In genomic region chr1:182500843-182501242, GRCm38 (mm10) we compare ENCODE assay signal across 14 mouse cellular contexts. TPM values are rescaled to one million over a fixed set of nuclear protein-coding genes. Genes with fewer than 3 reads are reported as not detected.
A peak's percentile ranks its signal among the peaks of the same experiment; 100 is the strongest.
DNase-seq lines count a peak whose midpoint lies in the region; ATAC-seq and TF ChIP-seq lines count a peak whose summit lies in the region.
"Had no signal": no experiment of that assay in that cellular context is flagged by ENCODE, and none has a peak within 500 bp of the region (broad histone marks: within the 10 kb centered on the region; RNA-seq: fewer than 3 reads in every experiment).

No protein-coding gene starts in this region.

- H3K4me1 ChIP-seq in heart, embryonic 13.5 days: peaks cover 94% of the 10 kb centered on the region

- no peak overlapping the region for H3K4me3 ChIP-seq in heart, embryonic 13.5 days
- H3K4me3 ChIP-seq in left cerebral cortex, adult 2 months: no peak overlapping the region
- H3K4me3 ChIP-seq: embryonic facial prominence, embryonic 12.5 days; forebrain, embryonic 15.5 days had no signal

- no peak overlapping the region for H3K9ac ChIP-seq in heart, embryonic 13.5 days
- H3K9ac ChIP-seq: embryonic facial prominence, embryonic 12.5 days; forebrain, embryonic 15.5 days had no signal

- WGBS in heart, embryonic 13.5 days: 81% methylated on average over 4 of the region's 4 CpGs

- no peaks in the 10 kb centered on the region for H3K9me3 ChIP-seq in heart, embryonic 13.5 days
- H3K9me3 ChIP-seq: embryonic facial prominence, embryonic 12.5 days; forebrain, embryonic 15.5 days had no signal

- H3K4me2 ChIP-seq in heart, embryonic 13.5 days: no peak overlapping the region
- H3K4me2 ChIP-seq: embryonic facial prominence, embryonic 12.5 days; forebrain, embryonic 15.5 days had no signal

- H3K27ac ChIP-seq in heart, embryonic 13.5 days (replicated peaks): peak overlapping the region; percentile 89
- H3K27ac ChIP-seq in left cerebral cortex, adult 2 months: peak overlapping the region; percentile 61
- H3K27ac ChIP-seq: embryonic facial prominence, embryonic 12.5 days; forebrain, embryonic 15.5 days had no signal

- no peak for DNase-seq in heart, postnatal 36 days
- no peak for DNase-seq in left cerebral cortex, adult 2 months (ENCODE audit: extremely low spot score in 1 of 2, low spot score in 2 of 2)
- DNase-seq in left cerebral cortex, adult 18-20 months (ENCODE audit: low spot score in 2 of 2): no peak
- DNase-seq in 416B (ENCODE audit: low read depth) (peak; percentile 9), R1 (ENCODE audit: low read depth, low spot score) (peak; percentile 64)
- DNase-seq in gastrocnemius, postnatal 10 days: no peak
- DNase-seq in frontal cortex, postnatal 25 days (ENCODE audit: low spot score in 2 of 2): no peak
- DNase-seq: cerebellum, adult 9-11 months; heart, postnatal 14 days; kidney, postnatal 10 days; thymus, postnatal 14 days had no signal

- intact Hi-C loops in heart, postnatal 36 days (cut with DNase I): no loop called here
- intact Hi-C loops in left cerebral cortex, adult 2 months (cut with DNase I): no loop called here

- H3K27me3 ChIP-seq in heart, embryonic 13.5 days (replicated peaks): no peaks in the 10 kb centered on the region
- H3K27me3 ChIP-seq: embryonic facial prominence, embryonic 12.5 days; forebrain, embryonic 15.5 days had no signal

- H3K36me3 ChIP-seq in heart, embryonic 13.5 days: peaks cover 30% of the 10 kb centered on the region
- H3K36me3 ChIP-seq: forebrain, embryonic 15.5 days had no signal

- ATAC-seq in heart, embryonic 13.5 days (ENCODE audit: extremely low read depth, insufficient number of reproducible peaks, low FRiP score, low TSS enrichment): no peak
- ATAC-seq: forebrain, embryonic 15.5 days had no signal

- no peak for TF ChIP-seq CTCF in left cerebral cortex, adult 2 months (IDR thresholded peaks at IDR 0.05)

RNA-seq across cellular contexts. Expression of gene Capn2, which starts 16.6 kb away (rescaled TPM):
- polyA plus RNA-seq in heart, embryonic 13.5 days (2015; fragmentation: Nextera tagmentation; extraction: Ambion mirVana): 90.2 and 93.3 TPM in 2 replicates
- 10 to 100 TPM; 58.7 to 79.0 TPM for total RNA-seq in heart, postnatal 36 days (2021)
- 10 to 100 TPM; 61.2 to 63.7 TPM for total RNA-seq in left cerebral cortex, adult 2 months (2021)
- total RNA-seq in left cerebral cortex, adult 18-20 months (2021): 10 to 100 TPM; 65.1 to 66.8 TPM
- 10 to 100 TPM; 79.2 to 87.6 TPM for total RNA-seq in gastrocnemius, postnatal 10 days (2021)

Comparison
In these comparisons a context has a peak if more than half of its experiments do, and no peak if none do; other contexts are left out.
1. DNase-seq: peak in 416B (single experiment) and R1 (single experiment); none in heart, postnatal 36 days (0 of 2), left cerebral cortex, adult 2 months (0 of 2), left cerebral cortex, adult 18-20 months (0 of 2), gastrocnemius, postnatal 10 days (single experiment) and frontal cortex, postnatal 25 days (0 of 2).